Mouse (Mus musculus) kidney, adult 2 months (tissue): ENCODE measurements at regions not wholly inside any gene's neighbourhood (a gene's known extent, or its start where the extent isn't known, plus 50 kb on each side); places are given as distances from the start of the nearest gene placed in this dataset.

ENCODE experiments used
- DNase-seq: peaks from one replicate; pipeline ENCODE4 v3.0.0; 2021
- H3K27ac ChIP-seq: fragments of 200-500 bp; 2 replicates; pipeline ENCODE4 v1.5.1; 2012; ENCODE audit warnings: low read depth, low read length, control low read depth, inconsistent platforms; ENCODE audit not compliant: insufficient read depth
- H3K27me3 ChIP-seq: fragments of 200-500 bp; replicated peaks from 2 replicates; pipeline ENCODE4 v1.6.1; 2012; ENCODE audit warnings: mild to moderate bottlenecking, moderate library complexity, low read length, inconsistent platforms; ENCODE audit not compliant: control insufficient read depth, insufficient read depth
- H3K36me3 ChIP-seq: fragments of 200-500 bp; 2 replicates; pipeline ENCODE4 v1.6.1; 2012; ENCODE audit warnings: mild to moderate bottlenecking, moderate library complexity, low read length, inconsistent platforms; ENCODE audit not compliant: control insufficient read depth, insufficient read depth
- H3K4me1 ChIP-seq: fragments of 200-500 bp; 2 replicates; pipeline ENCODE4 v1.6.1; 2011; ENCODE audit warnings: low read length; ENCODE audit not compliant: control insufficient read depth, insufficient read depth
- H3K4me3 ChIP-seq: fragments of 200-500 bp; 2 replicates; pipeline ENCODE4 v1.5.1; 2011; ENCODE audit warnings: mild to moderate bottlenecking, low read depth, low read length, control low read depth; ENCODE audit not compliant: insufficient read depth
- CTCF ChIP-seq: fragments of 200-500 bp; conservative IDR thresholded peaks from 2 replicates; pipeline ENCODE4 v1.5.1; 2011; ENCODE audit warnings: low read depth, mild to moderate bottlenecking, control low read depth, low read length, moderate library complexity, mixed read lengths; ENCODE audit not compliant: insufficient read depth, insufficient read length
- POLR2A ChIP-seq: fragments of 200-500 bp; IDR thresholded peaks from one replicate; pipeline ENCODE4 v1.6.1; 2011; ENCODE audit warnings: low read depth, low read length, control low read depth
- WGBS: fragments of 180-500 bp; shearing (Covaris S2); methylation state at CpG from one replicate; pipeline ENCODE4 v1.1.7; 2018; 5-methylcytosine and 5-hydroxymethylcytosine counted together

DNA sequence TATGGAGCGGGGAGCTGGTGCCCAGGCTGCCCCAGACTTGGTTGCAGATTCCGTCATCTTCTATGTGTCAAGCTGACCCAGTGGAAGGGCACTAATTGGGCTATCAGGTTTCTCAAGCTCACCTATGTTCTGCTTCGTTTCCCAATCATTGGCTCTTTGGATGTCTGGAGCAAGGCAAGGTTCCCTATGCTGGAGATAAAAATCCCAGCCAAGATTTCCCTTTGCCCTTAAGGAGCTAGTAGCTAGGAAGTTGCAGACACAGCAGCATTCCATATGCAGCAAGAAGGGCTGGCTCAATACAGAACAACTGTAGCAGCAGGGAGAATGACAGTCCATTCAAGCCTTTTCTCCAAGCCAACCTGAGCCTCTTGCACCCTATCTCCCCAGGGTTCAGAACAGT is 159.2 kb upstream of the Zfp706 start:
- no peak overlapping the region for H3K4me3 ChIP-seq
- DNase-seq: peak; percentile 7
- H3K4me1 ChIP-seq: peaks cover 3% of the 10 kb centered on the region; the same call in 1 of the 2 replicates
- H3K36me3 ChIP-seq: no peaks in the 10 kb centered on the region
- 75% methylated on average over 3 of the region's 3 CpGs for WGBS
- no peak overlapping the region for H3K27ac ChIP-seq
- H3K27me3 ChIP-seq: no peaks in the 10 kb centered on the region
- no peak for TF ChIP-seq CTCF
- no peak for TF ChIP-seq POLR2A

DNA sequence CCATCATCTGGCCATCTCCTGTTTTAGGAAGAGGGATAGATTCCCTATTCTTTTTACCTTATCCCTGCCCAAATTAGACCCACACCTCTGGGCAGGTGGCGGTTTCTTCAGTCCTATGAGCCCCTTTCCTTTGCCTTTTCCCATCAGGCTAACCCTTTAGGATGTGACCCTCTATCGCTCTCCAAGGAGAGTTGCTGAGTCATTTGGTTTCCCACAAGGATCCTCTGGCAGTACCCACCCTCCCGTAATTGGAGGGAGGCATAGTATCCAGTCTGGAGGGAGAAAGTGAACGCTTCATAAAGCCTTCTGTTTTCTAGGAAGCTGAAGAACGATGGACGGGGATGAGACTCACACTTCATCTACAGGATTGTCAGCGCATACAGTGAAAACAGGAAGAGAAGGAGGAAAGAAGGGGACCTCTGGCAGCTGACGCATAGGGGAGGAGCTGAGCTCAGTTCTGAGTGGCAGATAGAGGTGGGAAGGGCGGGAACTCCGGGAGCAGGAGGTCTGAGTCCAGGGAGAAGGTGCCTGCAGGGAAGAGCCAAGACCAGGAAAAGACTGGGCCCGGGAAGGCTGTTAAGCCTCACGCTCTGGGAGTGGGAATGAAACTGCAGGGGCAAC is 158.4 kb upstream of the Zfp706 start:
- Histone ChIP-seq H3K4me3 (no peak overlapping the region), H3K27ac (no peak overlapping the region), H3K4me1 (peaks cover 3% of the 10 kb centered on the region; the same call in 1 of the 2 replicates), H3K36me3 (no peaks in the 10 kb centered on the region), H3K27me3 (no peaks in the 10 kb centered on the region)
- 37% methylated on average over 12 of the region's 12 CpGs for WGBS
- peak; percentile 20 for DNase-seq
- TF ChIP-seq CTCF: no peak
- no peak for TF ChIP-seq POLR2A

DNA sequence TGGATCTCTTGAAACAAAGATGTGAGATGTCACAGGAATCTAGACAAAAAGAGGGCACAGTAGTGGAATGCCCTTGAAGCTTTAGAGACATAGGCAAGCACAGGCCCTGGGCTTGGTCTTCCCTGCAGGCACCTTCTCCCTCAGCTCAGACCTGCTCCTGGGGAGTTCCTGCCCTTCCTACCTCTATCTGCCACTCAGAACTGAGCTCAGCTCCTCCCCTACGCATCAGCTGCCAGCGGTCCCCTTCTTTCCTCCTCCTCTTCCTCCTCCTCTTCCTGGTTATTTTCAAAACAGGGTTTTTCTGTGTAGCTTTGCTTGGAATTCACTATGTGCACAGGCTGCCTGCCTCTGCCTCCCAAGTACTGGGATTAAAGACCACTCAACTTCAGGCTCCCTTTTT is 157.6 kb upstream of the Zfp706 start:
- WGBS: 56% methylated on average over 2 of the region's 2 CpGs
- Histone ChIP-seq H3K27me3 (no peaks in the 10 kb centered on the region), H3K27ac (0 out of 2 replicates have a peak overlapping the region, but pooled peaks have one; percentile 5), H3K4me3 (no peak overlapping the region), H3K4me1 (peaks cover 3% of the 10 kb centered on the region; the same call in 1 of the 2 replicates), H3K36me3 (no peaks in the 10 kb centered on the region)
- no peak for DNase-seq
- TF ChIP-seq POLR2A (no peak), CTCF (no peak)

DNA sequence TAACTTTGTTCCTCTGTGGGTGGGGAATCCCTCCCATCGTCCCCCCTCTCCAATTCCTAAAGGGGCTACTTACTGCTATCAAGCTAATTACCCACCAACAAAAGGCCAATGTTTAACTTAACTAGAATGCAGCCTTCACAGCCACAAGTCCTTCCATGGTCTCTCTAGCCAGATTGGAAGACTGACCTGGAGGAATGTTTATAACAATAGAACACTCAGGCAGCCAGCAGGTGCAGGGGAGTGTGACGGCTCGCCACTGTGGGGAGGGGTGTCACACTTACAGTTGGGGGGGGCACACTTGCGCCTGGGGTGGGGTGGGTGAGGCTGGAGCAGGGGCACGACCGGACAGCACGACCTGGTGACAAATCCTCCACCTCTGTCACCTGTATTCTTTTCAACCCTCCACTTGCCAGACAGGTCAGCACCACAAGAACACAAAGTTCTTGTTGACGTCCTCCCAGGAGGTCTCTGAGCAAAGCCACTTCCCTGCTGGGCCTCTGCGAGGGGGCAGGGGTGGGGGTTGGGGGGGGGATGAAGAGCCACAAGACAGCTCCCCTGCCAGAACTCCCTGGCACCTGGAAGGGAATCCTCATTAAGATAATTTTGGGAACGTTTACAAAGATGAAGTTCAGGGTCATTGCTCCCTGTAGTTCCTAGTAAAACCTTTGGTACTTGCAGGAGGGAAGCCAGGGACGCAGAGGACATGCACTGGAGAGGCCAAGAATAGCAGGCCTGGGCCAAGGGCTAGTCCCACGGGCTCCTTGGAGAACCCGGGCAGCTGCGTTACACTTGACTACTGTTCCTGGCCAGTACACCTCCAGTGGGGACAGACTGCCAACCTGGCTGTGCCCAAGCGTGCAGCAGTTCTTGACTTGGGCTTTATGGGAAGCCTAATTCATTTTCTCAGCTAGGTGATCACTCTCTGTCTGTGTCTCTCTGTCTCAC is 156.9 kb upstream of the Zfp706 start:
- peak; percentile 89 for DNase-seq
- no peaks in the 10 kb centered on the region for H3K36me3 ChIP-seq
- no peak for TF ChIP-seq POLR2A
- TF ChIP-seq CTCF: no peak
- H3K4me3 ChIP-seq: no peak overlapping the region
- H3K27ac ChIP-seq: peak overlapping the region; percentile 4; the same call in 1 of the 2 replicates
- H3K4me1 ChIP-seq: peaks cover 3% of the 10 kb centered on the region; the same call in 1 of the 2 replicates
- no peaks in the 10 kb centered on the region for H3K27me3 ChIP-seq
- 16% methylated on average over 15 of the region's 15 CpGs for WGBS

DNA sequence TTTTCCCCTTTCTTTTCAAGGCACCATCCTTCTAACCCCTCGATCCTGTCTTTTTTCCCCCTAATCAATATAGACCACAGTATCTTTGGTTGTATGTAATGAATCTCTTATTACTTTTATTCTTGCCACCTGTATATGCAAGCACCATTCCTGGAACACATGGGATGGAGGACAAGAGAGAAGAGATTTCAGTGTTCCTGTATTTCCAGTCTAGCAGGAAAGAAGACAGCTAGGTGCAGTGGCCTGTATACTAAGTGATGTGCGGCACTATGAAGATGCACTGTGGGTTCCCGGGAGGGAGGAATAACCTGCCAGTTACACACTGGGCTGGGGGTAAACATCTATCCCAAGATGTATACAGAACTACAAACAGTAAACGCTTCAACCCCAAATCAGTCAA is 152.4 kb upstream of the Zfp706 start:
- H3K4me3 ChIP-seq: no peak overlapping the region
- TF ChIP-seq POLR2A (no peak), CTCF (no peak)
- DNase-seq: no peak
- WGBS: 76% methylated on average over 4 of the region's 4 CpGs
- peaks cover 5% of the 10 kb centered on the region; the same call in 1 of the 2 replicates for H3K4me1 ChIP-seq
- no peak overlapping the region for H3K27ac ChIP-seq
- no peaks in the 10 kb centered on the region for H3K36me3 ChIP-seq
- no peaks in the 10 kb centered on the region for H3K27me3 ChIP-seq

DNA sequence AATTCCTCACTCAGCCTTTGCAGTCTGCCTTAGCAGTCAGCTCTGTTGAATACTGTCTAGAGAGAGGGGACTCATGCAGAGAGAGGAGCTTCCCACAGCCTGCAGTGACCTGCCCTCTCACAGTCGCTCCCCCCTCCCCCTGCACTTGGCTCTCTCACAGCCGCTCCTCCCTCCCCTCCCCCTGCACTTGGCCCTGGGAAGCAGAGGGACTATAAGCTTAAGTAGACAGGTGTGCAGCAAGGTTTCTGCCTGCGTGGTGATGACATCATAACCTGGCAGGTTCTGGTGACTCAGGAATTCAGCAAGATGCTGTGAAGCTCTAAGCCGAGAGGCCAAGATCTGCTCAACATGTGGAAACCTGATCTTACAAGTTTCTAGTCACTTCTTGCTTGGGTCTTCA is 151.8 kb upstream of the Zfp706 start:
- no peaks in the 10 kb centered on the region for H3K36me3 ChIP-seq
- 8% methylated on average over 4 of the region's 4 CpGs for WGBS
- H3K27me3 ChIP-seq: no peaks in the 10 kb centered on the region
- peak; percentile 38 for DNase-seq
- H3K27ac ChIP-seq: no peak overlapping the region
- H3K4me1 ChIP-seq: peaks cover 5% of the 10 kb centered on the region; the same call in 1 of the 2 replicates
- H3K4me3 ChIP-seq: no peak overlapping the region
- no peak for TF ChIP-seq CTCF
- TF ChIP-seq POLR2A: no peak

DNA sequence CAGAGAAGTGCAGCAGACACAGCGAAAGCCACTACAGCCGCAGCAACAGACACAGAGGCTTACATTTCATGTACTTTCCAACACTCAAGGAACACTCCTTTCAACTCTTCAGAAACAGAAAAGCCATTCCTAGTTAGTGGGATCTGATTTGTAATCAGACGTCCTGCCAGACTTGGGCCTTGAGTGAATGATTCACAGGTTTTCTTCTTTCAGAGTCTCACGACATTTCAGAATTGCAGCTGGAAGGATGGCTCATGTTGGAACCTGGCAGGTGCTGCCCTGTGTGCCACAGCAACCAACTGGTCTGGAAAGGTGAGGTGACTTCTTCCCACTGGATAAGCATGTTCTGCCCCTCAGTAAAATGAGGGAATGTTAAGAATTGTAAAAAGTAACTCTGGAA is 149.8 kb upstream of the Zfp706 start:
- TF ChIP-seq POLR2A (no peak), CTCF (no peak)
- 39% methylated on average over 4 of the region's 4 CpGs for WGBS
- no peak overlapping the region for H3K4me3 ChIP-seq
- no peaks in the 10 kb centered on the region for H3K36me3 ChIP-seq
- peaks cover 5% of the 10 kb centered on the region; the same call in 1 of the 2 replicates for H3K4me1 ChIP-seq
- H3K27ac ChIP-seq: peak overlapping the region; percentile 69
- DNase-seq: peak; percentile 64
- no peaks in the 10 kb centered on the region for H3K27me3 ChIP-seq
